Mouse (Mus musculus) frontal cortex, adult (tissue): ENCODE measurements around the gene Cd5.
A peak's percentile ranks its signal among the peaks of the same experiment; 100 is the strongest.

Source experiments
- ATAC-seq: cut with Nextera tagmentation; 2 replicates; pipeline ENCODE4 v1.9.2; 2017; ENCODE audit warnings: mild to moderate bottlenecking, moderate library complexity, mixed read lengths; ENCODE audit not compliant: low TSS enrichment

The Cd5 gene

GRCm38 (mm10) chr19:10758708-10759107 is 19.9 kb upstream of the Cd5 start:
- no peak for ATAC-seq

DNA sequence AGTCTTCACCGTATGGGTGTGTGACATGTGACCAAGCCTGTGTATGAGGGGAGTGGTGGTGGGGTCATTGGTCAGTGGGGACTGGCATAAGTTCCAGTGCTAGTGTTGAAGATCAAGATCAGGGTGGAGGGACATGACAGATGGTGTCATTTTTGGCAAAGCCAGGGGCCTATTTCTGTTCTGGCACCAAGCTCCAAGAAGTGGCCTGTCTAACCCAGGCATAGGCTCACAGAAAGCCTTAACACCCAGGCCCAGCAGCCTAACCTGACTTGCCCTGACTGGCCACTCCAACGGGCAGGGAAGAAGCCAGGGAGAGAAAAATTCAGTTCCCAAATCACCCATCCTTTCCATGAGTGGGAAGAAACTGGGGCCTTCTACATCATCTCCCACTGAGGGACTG is 18.7 kb upstream of the Cd5 start:
- ATAC-seq, result no peak

- no peak for ATAC-seq
These were observed 18.3 kb upstream of the Cd5 start for GRCm38 (mm10) chr19:10757125-10757524.

DNA sequence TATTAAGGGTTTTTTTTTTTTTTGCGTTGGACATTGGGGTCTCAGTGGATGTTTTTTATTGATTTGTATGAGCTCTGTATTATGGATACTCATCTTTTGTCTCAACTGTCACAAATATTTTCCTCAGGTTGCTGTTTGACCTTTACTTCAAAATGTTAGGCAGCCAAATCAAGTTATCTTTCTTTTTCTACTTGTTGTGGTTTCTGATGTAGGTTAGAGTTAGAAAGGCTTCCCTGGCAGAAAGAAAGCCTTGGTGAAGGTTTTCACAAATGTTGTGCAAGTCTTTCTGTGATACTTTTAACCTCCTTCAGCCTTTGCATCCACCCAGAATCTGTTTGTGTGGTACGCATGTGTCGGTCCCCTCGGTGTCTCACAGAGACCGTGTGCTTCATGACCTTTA is 13.8 kb upstream of the Cd5 start:
- no peak for ATAC-seq

DNA sequence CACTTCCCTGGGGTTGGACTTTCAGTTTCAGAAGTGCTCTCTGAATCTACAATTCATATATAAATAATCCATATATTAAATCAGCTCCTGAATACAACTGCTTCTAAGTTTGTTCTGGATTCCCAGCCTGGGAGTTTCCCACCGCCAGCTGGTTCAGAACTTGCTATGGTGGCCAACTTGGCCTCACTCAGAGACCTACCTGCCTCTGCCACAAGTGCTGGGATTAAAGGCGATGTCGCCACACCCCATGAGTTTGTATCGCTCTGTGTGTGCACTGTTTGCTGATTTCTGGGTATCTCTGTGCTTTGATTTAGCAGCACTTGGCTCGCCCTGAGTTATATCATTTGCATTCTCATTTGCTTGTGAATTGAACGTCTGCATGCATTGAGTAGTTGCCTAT is 13.3 kb upstream of the Cd5 start:
- no peak for ATAC-seq

DNA sequence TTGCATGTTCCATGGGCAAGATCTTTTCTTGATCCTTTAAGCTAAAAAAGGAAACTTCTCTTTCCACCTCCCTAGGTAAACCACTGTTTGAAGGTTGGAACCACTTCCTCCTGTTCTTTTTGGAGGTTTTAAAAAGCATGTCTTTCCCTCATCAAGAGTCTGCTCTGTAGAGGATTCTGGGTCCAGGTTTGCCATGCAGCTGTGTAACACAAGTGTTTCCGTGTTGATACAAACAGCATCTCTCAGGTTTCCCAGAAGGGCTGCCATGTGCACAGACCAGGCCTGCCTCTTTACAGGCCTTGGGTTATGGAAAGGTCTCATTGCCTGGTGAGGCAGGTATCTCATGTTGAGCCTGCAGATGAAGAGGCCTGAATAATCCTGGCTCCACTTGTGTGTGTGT is 12.8 kb upstream of the Cd5 start:
- no peak for ATAC-seq

- no peak for ATAC-seq
These were observed 11.4 kb upstream of the Cd5 start for GRCm38 (mm10) chr19:10750161-10750560.

DNA sequence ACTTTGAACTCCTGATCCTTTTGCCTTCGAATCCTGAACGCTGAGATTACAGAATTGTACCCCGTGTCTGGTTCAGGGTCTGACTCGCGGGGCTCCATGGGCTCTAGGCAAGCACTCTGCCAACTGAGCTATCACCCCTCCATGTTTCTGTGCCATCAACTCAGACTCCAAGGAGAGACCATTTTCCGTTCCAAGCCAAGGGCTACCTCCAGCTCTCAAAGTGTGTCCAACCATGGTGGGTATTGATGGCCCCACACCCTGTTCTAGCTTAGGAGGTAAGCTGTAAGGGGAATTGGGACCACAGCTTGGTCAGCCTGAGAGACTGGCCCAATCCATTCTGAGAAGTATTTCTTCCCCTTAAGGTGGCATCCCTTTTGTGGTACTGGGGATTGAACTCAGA is 10.5 kb upstream of the Cd5 start:
- no peak for ATAC-seq

GRCm38 (mm10) chr19:10748401-10749102 is 9.8 kb upstream of the Cd5 start:
- no peak for ATAC-seq

- no peak for ATAC-seq
These were observed 8.9 kb upstream of the Cd5 start for GRCm38 (mm10) chr19:10747718-10748117.

DNA sequence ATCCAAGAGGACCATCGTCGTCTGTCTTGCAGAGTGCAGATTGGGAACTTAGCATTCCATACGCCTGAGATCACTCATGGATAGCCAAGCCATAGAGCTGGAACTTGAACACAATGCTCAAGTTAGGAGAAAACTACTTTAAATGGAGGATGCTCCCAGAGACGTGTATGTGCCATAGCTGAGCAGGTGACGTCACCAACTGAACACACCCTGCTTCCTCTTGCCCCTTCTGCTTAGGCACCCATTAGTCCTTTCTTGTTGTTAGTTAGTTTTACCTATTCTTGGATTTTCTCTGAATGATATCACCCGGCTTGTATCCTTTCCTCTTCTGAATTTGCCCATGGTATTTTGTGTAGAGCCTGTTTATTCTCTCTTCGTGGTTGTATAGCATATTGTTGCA is 8.4 kb upstream of the Cd5 start:
- ATAC-seq, result no peak

DNA sequence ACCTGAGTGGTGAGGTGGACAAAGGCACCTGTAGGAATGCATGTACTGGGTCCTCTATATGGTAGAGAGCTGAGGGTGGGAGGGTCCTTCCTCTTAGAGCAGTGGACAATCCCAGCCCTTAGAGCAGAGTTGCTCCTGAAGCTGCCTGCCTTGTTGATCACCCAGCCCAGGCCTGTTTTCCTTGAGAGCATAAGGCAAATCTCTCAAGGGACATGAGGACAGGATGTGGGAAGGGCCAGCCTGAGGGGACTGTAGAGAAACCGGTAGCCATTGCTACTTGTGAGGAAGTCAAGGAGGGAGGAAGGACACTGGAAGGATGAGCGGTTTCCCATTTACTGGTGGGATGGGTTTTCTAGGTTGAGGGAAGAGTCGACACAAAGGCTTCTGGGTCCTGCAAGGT is 3.8 kb upstream of the Cd5 start:
- ATAC-seq, result no peak

GRCm38 (mm10) chr19:10742145-10742544 is 3.3 kb upstream of the Cd5 start:
- no peak for ATAC-seq

GRCm38 (mm10) chr19:10740641-10741440 is 2.0 kb upstream of the Cd5 start:
- ATAC-seq, result no peak

- no peak for ATAC-seq
These were observed 1.1 kb upstream of the Cd5 start for GRCm38 (mm10) chr19:10739916-10740315.

DNA sequence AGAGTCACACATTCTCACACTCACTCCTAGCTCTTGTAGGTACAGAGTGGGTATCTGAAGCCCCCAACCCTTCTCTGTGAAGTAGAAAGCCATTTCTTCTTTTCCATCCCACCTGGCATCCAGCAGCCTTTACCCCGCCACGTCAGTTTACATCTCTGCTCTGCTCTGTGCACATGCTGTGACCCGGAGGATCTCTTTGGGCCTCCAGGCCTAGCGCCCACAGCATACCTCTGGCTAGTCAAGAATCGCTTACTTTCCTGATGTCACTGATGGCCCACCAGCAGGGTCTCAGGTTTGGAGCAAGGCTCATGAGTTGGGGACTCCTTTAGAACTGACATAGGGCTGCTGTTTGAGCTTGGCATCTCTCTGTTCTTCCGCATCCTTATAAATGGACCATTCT is 764 bp downstream of the Cd5 start:
- no peak for ATAC-seq

GRCm38 (mm10) chr19:10735861-10736260 is 2.9 kb downstream of the Cd5 start:
- ATAC-seq, result no peak

DNA sequence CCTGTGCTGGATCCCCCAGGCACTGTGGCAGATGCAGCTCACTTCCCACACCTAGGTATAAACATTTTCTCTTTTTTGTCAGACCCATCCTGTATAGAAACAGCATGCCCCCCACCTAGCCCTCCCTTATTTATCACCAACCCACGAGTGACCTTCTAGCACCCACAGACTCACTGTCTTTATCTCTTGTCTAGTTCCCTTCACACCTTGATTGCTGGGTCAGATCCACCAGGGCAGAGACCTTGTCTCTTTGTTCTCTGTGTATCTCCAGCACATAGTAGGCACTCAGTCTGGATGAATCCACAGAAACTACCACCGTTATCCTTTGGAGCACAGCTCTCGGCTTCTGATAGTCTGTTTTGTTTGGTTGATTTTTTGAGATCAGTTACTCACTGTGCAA is 3.7 kb downstream of the Cd5 start:
- no peak for ATAC-seq

GRCm38 (mm10) chr19:10734554-10734953 is 4.2 kb downstream of the Cd5 start:
- ATAC-seq, result no peak

DNA sequence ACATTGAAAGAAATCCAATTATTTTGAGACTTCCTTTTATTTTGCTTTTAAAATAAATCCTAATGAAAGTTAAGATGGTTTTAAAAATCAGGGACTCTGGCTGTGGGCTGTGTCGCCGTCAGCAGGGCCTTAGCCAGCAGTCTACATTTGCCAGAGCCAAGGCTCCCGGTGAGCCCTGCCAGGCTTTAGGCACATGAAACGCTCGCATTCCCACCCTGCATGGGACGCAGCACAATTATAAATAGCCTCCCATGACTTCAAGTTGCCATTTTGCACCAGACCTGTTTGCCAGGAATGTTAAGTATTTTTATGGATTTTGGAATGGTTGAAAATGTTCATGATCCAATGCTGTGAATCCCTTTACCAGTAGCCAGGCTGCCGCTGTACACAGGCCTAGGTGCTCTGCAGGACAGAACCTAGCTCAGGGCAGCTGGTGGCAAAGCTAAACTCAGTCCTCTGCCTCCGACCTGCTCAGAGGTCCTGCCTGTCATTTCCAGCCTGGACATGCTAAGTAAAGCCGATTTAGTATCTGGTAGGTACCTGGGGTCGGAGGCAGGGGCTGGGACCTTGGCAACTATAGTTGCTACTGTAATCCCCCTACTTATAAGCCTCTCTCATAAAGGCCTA is 5.2 kb downstream of the Cd5 start:
- peak; percentile 48; the same call in 1 of the 2 replicates for ATAC-seq

DNA sequence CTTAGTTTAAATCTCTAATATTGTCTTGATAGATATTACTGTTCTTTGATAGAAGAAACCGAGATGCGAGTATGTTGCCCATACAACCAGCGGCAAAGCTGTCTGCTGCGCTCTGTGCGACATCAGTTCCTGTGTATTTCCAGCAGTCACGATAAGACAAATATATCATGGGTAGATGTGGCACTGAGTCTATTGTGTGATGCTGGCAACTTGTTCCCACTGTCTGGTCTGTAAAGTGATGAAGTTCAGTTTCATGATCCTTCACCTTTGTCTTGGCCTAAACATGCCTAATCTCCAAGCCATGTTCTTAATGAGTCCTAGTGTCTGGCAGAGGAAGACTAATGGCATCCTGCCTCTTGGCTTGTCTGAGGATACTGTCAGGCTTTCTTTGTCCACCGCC is 6.1 kb downstream of the Cd5 start:
- no peak for ATAC-seq

GRCm38 (mm10) chr19:10731975-10732374 is 6.8 kb downstream of the Cd5 start:
- ATAC-seq, result no peak

GRCm38 (mm10) chr19:10730469-10730868 is 8.3 kb downstream of the Cd5 start:
- peak; percentile 91 for ATAC-seq
